Mouse (Mus musculus) intestine, postnatal 0 days (tissue): Measurements from ENCODE around the gene Adcy2. TPM values are rescaled to one million over a fixed set of nuclear protein-coding genes. Genes with fewer than 3 reads are reported as not detected.

Experiments
- ATAC-seq: fragments of 200-750 bp; cut with Nextera tagmentation; 2 replicates; pipeline ENCODE4 v1.8.0; 2017; ENCODE audit warnings: mild to moderate bottlenecking, moderate TSS enrichment, moderate library complexity
- H3K27ac ChIP-seq: fragments of 300-500 bp; sonication (generic); 2 replicates; pipeline ENCODE4 v1.5.1; 2014; ENCODE audit warnings: mild to moderate bottlenecking, low read depth, low read length, moderate library complexity
- H3K27me3 ChIP-seq: fragments of 300-500 bp; sonication (generic); replicated peaks from 2 replicates; pipeline ENCODE4 v1.6.1; 2014; ENCODE audit warnings: low read length, mixed read lengths; ENCODE audit not compliant: control insufficient read depth, insufficient read depth
- H3K36me3 ChIP-seq: fragments of 300-500 bp; sonication (generic); 2 replicates; pipeline ENCODE4 v1.6.1; 2014; ENCODE audit warnings: mild to moderate bottlenecking, moderate library complexity; ENCODE audit not compliant: control insufficient read depth, insufficient read depth
- H3K4me1 ChIP-seq: fragments of 300-500 bp; sonication (generic); replicated peaks from 2 replicates; pipeline ENCODE4 v1.6.1; 2014; ENCODE audit warnings: antibody characterized with exemption, low read length, mixed read lengths; ENCODE audit not compliant: control insufficient read depth, insufficient read depth
- H3K4me2 ChIP-seq: fragments of 300-500 bp; sonication (generic); replicated peaks from 2 replicates; pipeline ENCODE4 v1.6.1; 2014; ENCODE audit warnings: low read depth, mild to moderate bottlenecking, moderate library complexity
- H3K4me3 ChIP-seq: fragments of 300-500 bp; sonication (generic); 2 replicates; pipeline ENCODE4 v1.5.1; 2014; ENCODE audit warnings: low read depth, low read length
- H3K9ac ChIP-seq: fragments of 300-500 bp; sonication (generic); 2 replicates; pipeline ENCODE4 v1.6.1; 2014; ENCODE audit warnings: mild to moderate bottlenecking, low read depth, low read length
- H3K9me3 ChIP-seq: fragments of 300-500 bp; sonication (generic); 2 replicates; pipeline ENCODE4 v1.6.1; 2016; ENCODE audit warnings: mixed run types; ENCODE audit not compliant: control insufficient read depth
- CTCF ChIP-seq: sonication (generic); IDR thresholded peaks from 2 replicates; pipeline ENCODE4 v1.5.1; 2016; ENCODE audit warnings: low read depth, mild to moderate bottlenecking, control low read depth, antibody characterized with exemption, moderate library complexity
- WGBS: fragments of 180-500 bp; shearing (Covaris S2); extraction: QIAGEN DNeasy Blood & Tissue Kit; methylation state at CpG from one replicate; pipeline ENCODE4 v1.1.7; 2014; 5-methylcytosine and 5-hydroxymethylcytosine counted together
- polyA plus RNA-seq: library from polyadenylated mRNA; unstranded; fragments of >200 nt; fragmentation: Nextera tagmentation; extraction: Ambion mirVana; gene quantifications from 2 replicates; pipeline ENCODE4 v1.2.1, GENCODE M21; 2015

Gene Adcy2
- polyA plus RNA-seq, 1 experiment from 2014 or later, result 1.2 TPM

- H3K4me2 ChIP-seq, result no peak overlapping the region
- H3K36me3 ChIP-seq, result no peaks in the 10 kb centered on the region
- H3K27me3 ChIP-seq, result no peaks in the 10 kb centered on the region
- no peaks in the 10 kb centered on the region for H3K9me3 ChIP-seq
- H3K27ac ChIP-seq, result no peak overlapping the region
- no peaks in the 10 kb centered on the region for H3K4me1 ChIP-seq
- no peak overlapping the region for H3K9ac ChIP-seq
- no peak overlapping the region for H3K4me3 ChIP-seq
- peak; percentile 65 for TF ChIP-seq CTCF
- 25% methylated on average over 6 of the region's 6 CpGs for WGBS
- ATAC-seq, result no peak
These were observed 398.2 kb downstream of the Adcy2 start for GRCm38 (mm10) chr13:68601184-68601583.

GRCm38 (mm10) chr13:68598953-68599352, 400.4 kb downstream of the Adcy2 start:
- no peaks in the 10 kb centered on the region for H3K4me1 ChIP-seq
- no peak overlapping the region for H3K4me2 ChIP-seq
- H3K36me3 ChIP-seq, result no peaks in the 10 kb centered on the region
- H3K9ac ChIP-seq, result no peak overlapping the region
- peak; percentile 27 for TF ChIP-seq CTCF
- H3K4me3 ChIP-seq, result no peak overlapping the region
- H3K9me3 ChIP-seq, result no peaks in the 10 kb centered on the region
- no peaks in the 10 kb centered on the region for H3K27me3 ChIP-seq
- H3K27ac ChIP-seq, result no peak overlapping the region
- ATAC-seq, result no peak

DNA sequence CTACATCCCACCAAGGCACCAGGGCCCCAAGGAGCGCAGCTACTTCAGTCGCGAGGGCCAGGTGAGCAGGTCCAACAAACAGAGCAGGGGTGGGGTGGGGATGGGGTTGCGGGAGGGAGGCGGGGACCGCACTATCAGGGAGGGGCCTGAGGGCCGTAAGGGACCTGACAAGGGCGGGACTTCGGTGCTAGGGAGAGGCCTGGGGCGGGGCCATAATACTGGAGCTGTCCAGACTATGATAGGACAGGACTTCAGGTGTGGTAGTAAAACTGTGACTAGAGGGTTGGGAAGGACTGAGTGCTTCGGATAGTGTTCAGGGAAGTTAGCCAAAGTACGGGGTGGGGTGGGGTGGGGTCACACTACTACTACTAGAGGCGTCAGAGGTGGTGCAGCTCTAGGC, 401.7 kb downstream of the Adcy2 start:
- Histone ChIP-seq H3K4me1 (no peaks in the 10 kb centered on the region), H3K4me3 (no peak overlapping the region), H3K9ac (no peak overlapping the region), H3K4me2 (peak overlapping the region; percentile 57), H3K27ac (no peak overlapping the region), H3K36me3 (peaks cover 6% of the 10 kb centered on the region; the same call in 1 of the 2 replicates), H3K9me3 (no peaks in the 10 kb centered on the region), H3K27me3 (no peaks in the 10 kb centered on the region)
- no peak for TF ChIP-seq CTCF
- ATAC-seq, result peak; percentile 92
- 9% methylated on average over 13 of the region's 13 CpGs for WGBS

DNA sequence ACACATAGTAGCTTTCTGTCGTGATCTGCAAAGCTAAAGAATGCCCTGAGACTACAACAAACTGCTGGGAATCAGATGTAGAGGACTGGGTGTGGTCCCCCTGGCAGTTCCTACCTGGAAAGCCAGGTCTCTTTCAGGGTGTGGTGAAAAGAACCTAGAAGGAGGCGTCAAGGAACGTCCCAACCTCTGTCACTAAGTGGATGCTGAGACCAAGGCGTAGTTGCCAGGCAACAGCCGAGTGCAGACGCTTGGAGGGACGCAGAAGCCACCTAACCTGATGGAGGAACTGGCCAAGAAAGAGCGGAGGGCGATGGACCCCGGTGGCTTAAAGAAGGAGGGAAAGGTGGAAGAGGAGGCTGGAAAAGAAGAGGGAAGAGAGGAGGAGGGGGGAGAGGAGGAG, 402.1 kb downstream of the Adcy2 start, which contains the start of gene 1700001L19Rik:
TSS of gene 1700001L19Rik (plus strand) at position 223 of the 400 bp plus-strand sequence.
- no peaks in the 10 kb centered on the region for H3K4me1 ChIP-seq
- H3K36me3 ChIP-seq, result peaks cover 11% of the 10 kb centered on the region; the same call in 1 of the 2 replicates
- H3K27ac ChIP-seq, result no peak within 1 kb of the TSS
- no peak within 1 kb of the TSS for H3K9ac ChIP-seq
- H3K9me3 ChIP-seq, result no peaks in the 10 kb centered on the region
- no peak for ATAC-seq
- WGBS, result 12% methylated on average over 10 of the region's 10 CpGs
- TF ChIP-seq CTCF, result no peak
- no peaks in the 10 kb centered on the region for H3K27me3 ChIP-seq
- no peak within 1 kb of the TSS for H3K4me3 ChIP-seq
- peak within 1 kb of the TSS; percentile 57 for H3K4me2 ChIP-seq

DNA sequence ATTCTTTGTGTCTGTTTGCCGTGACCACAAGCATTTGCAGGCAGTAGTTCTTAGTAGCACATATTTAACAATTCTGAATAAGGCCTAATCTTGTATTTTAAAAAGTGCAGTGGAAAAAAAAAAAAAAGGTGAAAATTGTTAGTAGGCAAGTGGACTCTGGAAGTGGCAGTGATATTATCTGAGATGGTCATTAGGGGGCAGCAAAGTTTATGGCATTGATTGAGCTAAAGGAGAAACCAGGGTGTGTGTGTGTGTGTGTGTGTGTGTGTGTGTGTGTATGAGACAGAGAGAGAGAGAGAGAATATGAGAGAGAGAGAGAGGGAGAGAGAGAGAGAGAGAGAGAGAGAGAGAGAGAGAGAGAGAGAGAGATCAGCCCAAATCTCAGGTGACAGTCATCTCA, 405.5 kb downstream of the Adcy2 start:
- Histone ChIP-seq H3K9me3 (no peaks in the 10 kb centered on the region), H3K36me3 (peaks cover 38% of the 10 kb centered on the region), H3K27me3 (no peaks in the 10 kb centered on the region), H3K27ac (no peak overlapping the region), H3K4me1 (no peaks in the 10 kb centered on the region), H3K4me2 (no peak overlapping the region), H3K4me3 (no peak overlapping the region), H3K9ac (no peak overlapping the region)
- WGBS, result 92% methylated on average over 1 of the region's 1 CpGs
- TF ChIP-seq CTCF, result peak; percentile 60
- no peak for ATAC-seq

GRCm38 (mm10) chr13:68588352-68588751, 411.0 kb downstream of the Adcy2 start:
- TF ChIP-seq CTCF, result no peak
- H3K4me2 ChIP-seq, result no peak overlapping the region
- no peaks in the 10 kb centered on the region for H3K4me1 ChIP-seq
- H3K4me3 ChIP-seq, result no peak overlapping the region
- no peak overlapping the region for H3K9ac ChIP-seq
- no peaks in the 10 kb centered on the region for H3K27me3 ChIP-seq
- ATAC-seq, result no peak
- no peaks in the 10 kb centered on the region for H3K9me3 ChIP-seq
- H3K27ac ChIP-seq, result no peak overlapping the region
- peaks cover 83% of the 10 kb centered on the region for H3K36me3 ChIP-seq

GRCm38 (mm10) chr13:68585441-68585840, 413.9 kb downstream of the Adcy2 start:
- no peak for ATAC-seq
- TF ChIP-seq CTCF, result no peak
- Histone ChIP-seq H3K9me3 (no peaks in the 10 kb centered on the region), H3K4me2 (no peak overlapping the region), H3K4me3 (no peak overlapping the region), H3K36me3 (peaks cover 58% of the 10 kb centered on the region), H3K4me1 (0 out of 2 replicates have a peak, but pooled peaks cover 5% of the 10 kb centered on the region), H3K9ac (no peak overlapping the region), H3K27ac (no peak overlapping the region), H3K27me3 (no peaks in the 10 kb centered on the region)
- WGBS, result 86% methylated on average over 7 of the region's 7 CpGs
